Mouse (Mus musculus) heart, postnatal 10 days (tissue): Measurements from ENCODE around the gene Ccdc89. TPM values are rescaled to one million over a fixed set of nuclear protein-coding genes. Genes with fewer than 3 reads are reported as not detected.

Source experiments
- DNase-seq, 2 experiments: peaks; one replicate each; pipeline ENCODE4 v3.0.0; 2021
- intact Hi-C: fragments of 180-260 bp; cut with DNase I; formaldehyde crosslinking; loops from one replicate; pipeline ENCODE4 v1.15.1; 2025
- total RNA-seq, 2 experiments: library from RNA; stranded (reverse); gene quantifications; 2 replicates each; pipeline ENCODE4 v1.2.3; 2021

Gene Ccdc89
- under 1 TPM; 0.17 to 0.27 TPM for total RNA-seq

GRCm38 (mm10) chr7:90426020-90427001, at the start of gene Ccdc89:
Gene Ccdc89 (plus strand): TSS chr7:90426577.
- DNase-seq = peak; percentile 89 to 90
- intact Hi-C loops = loop anchor here (5.0 kb wide), 1 partner anchor 429 kb away; no protein-coding TSS in a partner anchor

DNA sequence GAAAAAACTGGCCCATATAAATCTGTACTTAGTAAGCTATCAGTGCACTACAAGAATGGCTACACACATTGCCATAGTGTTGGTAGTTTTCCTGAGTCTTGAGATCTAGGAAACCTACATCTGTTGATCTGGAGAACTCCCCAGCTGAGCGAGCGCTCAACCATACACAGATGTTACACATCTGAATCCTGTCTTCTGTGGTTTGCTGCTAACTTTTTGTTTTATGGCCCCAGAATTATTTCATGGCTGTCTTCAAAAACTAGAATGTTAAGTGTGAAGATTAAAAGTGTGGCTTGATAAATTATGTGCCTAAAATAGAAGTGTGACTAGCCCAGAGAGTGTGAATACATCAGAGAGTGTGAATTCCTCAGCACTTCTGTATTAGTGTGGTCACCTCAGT, 42.0 kb upstream of the Ccdc89 start:
- intact Hi-C loops = no loop called here

GRCm38 (mm10) chr7:90386885-90387459, 39.4 kb upstream of the Ccdc89 start:
- intact Hi-C loops = no loop called here
- DNase-seq = peak; percentile 47 to 51

More for the DNA sequence above, 42.0 kb upstream of the Ccdc89 start:
- no peak for DNase-seq

- intact Hi-C loops = no loop called here
- DNase-seq = no peak
Observed at GRCm38 (mm10) chr7:90389765-90390164, 36.6 kb upstream of the Ccdc89 start.

DNA sequence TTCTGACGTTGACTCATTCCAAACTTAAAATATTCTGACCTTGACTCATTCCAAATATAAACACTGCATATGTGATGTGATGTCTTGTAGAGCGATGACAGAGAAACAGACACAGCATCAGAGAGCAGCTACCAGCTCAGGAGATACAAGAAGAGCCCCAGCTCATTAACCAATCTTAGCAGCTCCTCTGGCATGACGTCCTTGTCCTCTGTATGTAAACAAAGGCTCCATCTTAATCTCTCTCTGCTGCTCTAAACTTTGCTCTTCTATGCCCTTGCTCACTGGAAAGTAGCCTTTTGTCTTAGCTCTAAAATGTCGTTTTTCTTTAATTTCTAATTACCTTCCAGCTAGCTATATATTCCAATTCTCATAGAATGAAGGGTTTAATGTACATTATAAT, 31.3 kb upstream of the Ccdc89 start:
- DNase-seq = no peak
- intact Hi-C loops = loop anchor here (5.0 kb wide), 1 partner anchor 93 kb away; the partner anchor contains the start of gene Sytl2

DNA sequence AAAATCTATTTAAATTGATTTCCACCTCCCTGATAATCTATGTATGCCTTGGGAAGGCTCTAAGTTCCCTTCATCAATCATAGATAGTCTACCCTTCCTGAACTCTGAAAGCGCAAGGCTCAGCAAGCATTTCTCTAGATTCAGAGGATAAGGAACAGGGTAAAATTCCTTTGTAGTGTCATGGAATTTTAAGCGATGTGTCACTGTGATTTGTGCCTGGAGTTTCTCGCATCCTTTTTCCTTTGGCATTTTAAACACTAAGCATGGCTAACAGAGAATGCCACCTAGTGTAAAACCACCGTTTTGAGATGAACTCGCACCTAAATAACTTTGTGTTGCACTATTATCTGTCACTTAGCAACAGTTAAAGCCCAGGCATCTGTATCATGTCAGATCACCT, 30.4 kb upstream of the Ccdc89 start:
- intact Hi-C loops = loop anchor here (5.0 kb wide), 1 partner anchor 94 kb away; the partner anchor contains the start of gene Sytl2
- DNase-seq = no peak

DNA sequence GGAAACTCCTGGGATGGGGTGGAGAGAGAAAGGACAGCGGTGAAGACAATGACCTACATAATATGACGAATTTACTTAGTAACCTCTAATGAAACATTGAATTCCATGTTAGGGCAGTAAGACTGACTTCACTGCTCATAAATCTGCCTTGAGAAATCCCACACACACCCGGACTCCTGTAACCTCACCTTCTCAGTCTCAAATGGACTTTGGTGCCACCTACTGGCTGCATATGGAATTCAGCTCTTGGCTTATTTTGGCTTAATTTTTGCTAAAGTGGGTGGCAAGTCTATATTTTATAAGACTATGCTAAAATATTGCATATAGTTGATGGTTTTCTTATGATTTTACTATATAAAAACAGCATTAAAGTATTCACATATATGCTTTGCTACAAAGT, 16.4 kb upstream of the Ccdc89 start:
- intact Hi-C loops = loop anchor here (2.0 to 5.0 kb wide), 3 partner anchors 129 to 413 kb away; partner anchors contain the start of gene Ccdc83
- peak; percentile 68 to 85 for DNase-seq

DNA sequence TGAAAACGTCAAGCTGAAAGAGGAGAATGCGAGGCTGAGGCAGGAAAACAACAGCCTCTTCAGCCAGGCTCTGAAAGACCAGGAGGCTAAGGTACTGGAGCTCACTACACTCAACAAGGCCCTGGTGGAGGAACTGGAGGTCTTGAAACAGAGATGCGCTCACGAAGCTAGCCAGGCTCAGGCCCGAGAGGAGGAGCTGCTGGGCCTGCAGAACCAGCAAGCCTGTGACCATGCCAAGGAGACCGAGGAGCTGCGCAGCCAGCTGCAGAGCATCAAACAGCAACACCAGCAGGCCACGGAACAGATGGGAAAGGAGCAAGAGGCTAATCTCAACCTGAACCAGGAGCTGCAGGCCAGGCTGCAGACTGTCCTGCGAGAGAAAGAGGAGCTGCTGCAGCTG, 629 bp downstream of the Ccdc89 start:
- peak; percentile 31 to 40 for DNase-seq
- intact Hi-C loops = loop anchor here (5.0 kb wide), 1 partner anchor 430 kb away; no protein-coding TSS in a partner anchor

- no peak for DNase-seq
- intact Hi-C loops = no loop called here
Observed at GRCm38 (mm10) chr7:90432221-90432620, 5.8 kb downstream of the Ccdc89 start.

DNA sequence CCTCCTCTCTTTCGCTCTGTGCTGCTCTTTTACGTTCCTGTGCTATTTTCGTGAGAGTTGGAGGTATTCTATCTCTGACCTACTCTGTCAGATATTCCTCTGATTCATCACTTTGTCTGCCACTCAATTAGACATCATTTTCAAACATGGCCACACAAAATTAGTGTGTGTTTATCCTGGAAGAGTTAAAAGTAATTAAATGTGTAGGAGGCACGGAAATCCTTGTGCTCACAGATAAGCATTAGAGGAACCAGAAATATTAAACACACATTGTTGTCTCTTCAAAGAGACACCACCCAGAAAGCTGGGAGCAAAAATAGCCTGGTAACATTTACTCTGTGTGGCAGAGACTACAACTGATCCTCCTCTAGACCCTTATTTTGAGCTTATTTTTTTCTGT, 13.7 kb downstream of the Ccdc89 start:
- intact Hi-C loops = no loop called here

DNA sequence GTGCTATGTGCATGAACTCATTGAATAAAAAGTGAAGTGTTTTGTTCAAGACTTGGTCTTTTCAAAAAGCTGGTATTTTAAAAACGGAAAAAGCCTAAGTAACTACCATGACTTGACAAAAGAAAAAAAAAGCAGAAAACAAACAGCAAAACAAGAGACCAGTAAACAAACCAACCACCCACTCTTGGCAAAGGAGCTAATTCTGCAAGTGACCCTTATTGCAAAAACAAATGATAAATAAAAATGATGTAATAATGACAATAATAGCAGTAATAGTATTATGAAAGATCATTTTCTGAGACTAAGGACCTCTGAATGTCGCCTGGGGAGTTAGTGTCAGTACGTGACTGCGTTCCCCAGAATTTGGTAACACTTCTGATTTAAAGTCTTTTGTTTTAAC, 15.7 kb downstream of the Ccdc89 start:
- intact Hi-C loops = no loop called here
- DNase-seq = peak in 1 of 2 experiments; percentile 17

More for the DNA sequence above, 13.7 kb downstream of the Ccdc89 start:
- no peak for DNase-seq

GRCm38 (mm10) chr7:90442518-90443080, 16.2 kb downstream of the Ccdc89 start, which contains the start of gene Crebzf:
Gene Crebzf (plus strand): TSS chr7:90442729.
- intact Hi-C loops = no loop called here
- peak; percentile 98 for DNase-seq

DNA sequence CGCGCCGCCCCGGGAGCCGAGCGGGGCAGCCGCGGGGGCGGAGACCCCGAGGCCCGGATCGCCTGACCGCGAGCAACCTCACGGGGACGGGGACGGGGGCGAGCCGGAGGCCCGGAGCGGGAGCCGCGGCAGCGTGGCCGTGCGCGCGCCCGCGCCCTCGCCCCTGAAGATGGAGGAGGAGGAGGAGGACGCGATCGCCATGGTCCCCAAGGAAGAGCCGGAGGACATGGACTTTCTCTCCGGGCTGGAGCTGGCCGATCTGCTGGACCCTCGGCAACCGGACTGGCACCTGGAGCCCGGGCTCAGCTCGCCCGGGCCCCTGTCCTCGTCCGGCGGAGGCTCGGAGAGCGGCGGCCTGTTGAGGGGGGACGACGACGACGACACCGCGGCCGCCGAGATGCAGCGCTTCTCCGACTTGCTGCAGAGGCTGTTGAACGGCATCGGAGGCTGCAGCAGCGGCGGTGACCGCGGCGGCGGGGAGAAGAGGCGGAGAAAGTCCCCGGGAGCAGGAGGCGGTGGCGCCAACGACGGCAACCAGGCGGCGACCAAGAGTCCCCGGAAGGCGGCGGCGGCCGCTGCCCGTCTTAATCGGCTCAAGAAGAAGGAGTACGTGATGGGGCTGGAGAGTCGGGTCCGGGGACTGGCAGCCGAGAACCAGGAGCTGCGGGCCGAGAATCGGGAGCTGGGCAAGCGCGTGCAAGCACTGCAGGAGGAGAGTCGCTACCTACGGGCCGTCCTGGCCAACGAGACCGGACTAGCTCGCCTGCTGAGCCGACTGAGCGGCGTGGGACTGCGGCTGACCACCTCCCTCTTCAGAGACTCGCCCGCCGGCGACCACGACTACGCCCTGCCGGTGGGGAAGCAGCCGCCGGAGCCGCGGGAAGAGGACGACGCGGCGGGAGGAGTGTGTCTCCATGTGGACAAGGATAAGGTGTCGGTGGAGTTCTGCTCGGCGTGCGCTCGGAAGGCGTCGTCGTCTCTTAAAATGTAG, 17.0 kb downstream of the Ccdc89 start:
- DNase-seq = peak; percentile 76 to 78
- intact Hi-C loops = no loop called here

GRCm38 (mm10) chr7:90444206-90444605, 17.8 kb downstream of the Ccdc89 start:
- intact Hi-C loops = no loop called here
- peak; percentile 20 to 25 for DNase-seq

GRCm38 (mm10) chr7:90456149-90456844, 29.9 kb downstream of the Ccdc89 start:
- intact Hi-C loops = no loop called here
- no peak for DNase-seq

DNA sequence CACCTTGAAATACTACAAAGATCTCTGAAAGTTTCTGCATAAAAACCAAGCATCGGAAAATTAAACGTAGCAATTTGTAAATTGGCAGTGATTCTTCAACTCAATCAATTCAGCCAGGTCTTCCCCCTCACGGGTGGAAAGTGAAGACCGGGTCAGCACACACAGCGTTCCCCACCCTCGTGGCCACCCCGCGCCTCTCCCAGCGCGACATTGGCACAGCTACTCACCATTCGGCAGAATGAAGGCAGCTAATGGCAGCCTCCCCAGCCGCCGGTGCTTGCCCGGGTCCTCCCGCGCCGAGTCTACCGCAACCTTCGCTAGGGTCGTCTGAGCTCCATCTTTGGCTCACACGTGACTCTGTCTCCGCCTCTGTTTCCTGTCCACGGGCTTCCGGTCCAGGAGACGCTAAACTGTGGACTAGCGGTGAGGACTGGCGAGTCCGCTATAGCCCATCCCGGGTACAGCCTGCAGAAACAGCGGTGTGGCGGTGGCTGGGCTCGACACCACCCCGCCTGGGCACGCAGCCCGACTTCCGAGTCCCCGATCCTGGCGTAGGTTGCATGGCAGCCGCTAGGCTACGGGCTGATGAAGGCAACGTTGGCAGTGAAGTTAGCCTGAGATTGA, 30.6 kb downstream of the Ccdc89 start, which contains the start of gene Tmem126a:
Gene Tmem126a, minus strand, starts transcription at position 385 of the 624 bp plus-strand sequence.
- peak; percentile 91 to 92 for DNase-seq
- intact Hi-C loops = no loop called here

GRCm38 (mm10) chr7:90457517-90457916, 31.1 kb downstream of the Ccdc89 start:
- intact Hi-C loops = no loop called here
- DNase-seq = no peak

GRCm38 (mm10) chr7:90460330-90460729, 34.0 kb downstream of the Ccdc89 start:
- peak; percentile 13 to 43 for DNase-seq
- intact Hi-C loops = no loop called here

GRCm38 (mm10) chr7:90460930-90461329, 34.6 kb downstream of the Ccdc89 start:
- DNase-seq = peak; percentile 15 to 41
- intact Hi-C loops = no loop called here
